In genomic region chr11:101324763-101325162, GRCm38 (mm10) we compare ENCODE assay signal across 14 mouse cellular contexts.
"Had no signal": no experiment of that assay in that cellular context is flagged by ENCODE, and none has a peak within 500 bp of the region (broad histone marks: within the 10 kb centered on the region; RNA-seq: fewer than 3 reads in every experiment).

TSS of gene Aoc2 (plus strand) at chr11:101325063.

- H3K4me1 ChIP-seq: liver, embryonic 13.5 days; lung, embryonic 15.5 days; neural tube, embryonic 12.5 days had no signal

- H3K9ac ChIP-seq: liver, embryonic 13.5 days; liver, postnatal 0 days; lung, embryonic 15.5 days; neural tube, embryonic 12.5 days had no signal

- ATAC-seq: intestine, postnatal 0 days; liver, postnatal 0 days had no signal

- H3K27me3 ChIP-seq: liver, embryonic 13.5 days; lung, embryonic 15.5 days; neural tube, embryonic 12.5 days had no signal

- H3K4me3 ChIP-seq: left cerebral cortex, adult 2 months; limb, embryonic 10.5 days; liver, embryonic 13.5 days; lung, embryonic 15.5 days; neural tube, embryonic 12.5 days had no signal

- DNase-seq: kidney, adult 8-10 months; kidney, postnatal 25 days; liver, embryonic 13.5 days; liver, postnatal 0 days; midbrain, embryonic 14.5 days; right cerebral cortex, postnatal 4 days; spleen, adult 18-20 months; thymus, adult 18-20 months; thymus, postnatal 25 days had no signal

- H3K9me3 ChIP-seq: limb, embryonic 10.5 days; liver, embryonic 13.5 days; lung, embryonic 15.5 days; neural tube, embryonic 12.5 days had no signal

- H3K4me2 ChIP-seq: liver, embryonic 13.5 days; lung, embryonic 15.5 days; neural tube, embryonic 12.5 days had no signal

- H3K27ac ChIP-seq: left cerebral cortex, adult 2 months; limb, embryonic 10.5 days; liver, embryonic 13.5 days; lung, embryonic 15.5 days; neural tube, embryonic 12.5 days had no signal
